Mouse (Mus musculus) liver, adult 2 months (tissue): Measurements from ENCODE around the gene Hoxb7. TPM values are rescaled to one million over a fixed set of nuclear protein-coding genes. Genes with fewer than 3 reads are reported as not detected.

ENCODE experiments used
- DNase-seq: peaks from one replicate; pipeline ENCODE4 v3.0.0-alpha.2; 2011; ENCODE audit warnings: low read depth, low spot score; ENCODE audit errors: extremely low read depth
- H3K27ac ChIP-seq: fragments of 200-500 bp; replicated peaks from 2 replicates; pipeline ENCODE4 v1.5.1; 2012; ENCODE audit warnings: low read depth, mild to moderate bottlenecking, control low read depth, inconsistent platforms, low read length; ENCODE audit not compliant: insufficient read depth
- H3K27me3 ChIP-seq: fragments of 200-500 bp; 2 replicates; pipeline ENCODE4 v1.6.1; 2012; ENCODE audit warnings: mild to moderate bottlenecking, moderate library complexity, low read length, inconsistent platforms; ENCODE audit not compliant: control insufficient read depth, insufficient read depth
- H3K36me3 ChIP-seq: fragments of 200-500 bp; 2 replicates; pipeline ENCODE4 v1.6.1; 2012; ENCODE audit warnings: low read length, inconsistent platforms; ENCODE audit not compliant: control insufficient read depth, insufficient read depth
- H3K4me1 ChIP-seq: fragments of 200-500 bp; 2 replicates; pipeline ENCODE4 v1.6.1; 2011; ENCODE audit warnings: low read length; ENCODE audit not compliant: control insufficient read depth, insufficient read depth
- H3K4me3 ChIP-seq: fragments of 200-500 bp; 2 replicates; pipeline ENCODE4 v1.5.1; 2011; ENCODE audit warnings: low read depth, mild to moderate bottlenecking, control low read depth, low read length, moderate library complexity; ENCODE audit not compliant: insufficient read depth
- H3K79me2 ChIP-seq: fragments of 200-500 bp; 2 replicates; pipeline ENCODE4 v1.6.1; 2012; ENCODE audit warnings: inconsistent platforms, mild to moderate bottlenecking, low read length, moderate library complexity; ENCODE audit not compliant: control insufficient read depth, insufficient read depth
- H3K9ac ChIP-seq: fragments of 200-500 bp; 2 replicates; pipeline ENCODE4 v1.6.1; 2012; ENCODE audit warnings: low read depth, mild to moderate bottlenecking, control low read depth, inconsistent platforms, low read length
- CTCF ChIP-seq: fragments of 200-500 bp; IDR thresholded peaks from 2 replicates; pipeline ENCODE4 v1.5.1; 2011; ENCODE audit warnings: low read depth, low read length, control low read depth
- POLR2A ChIP-seq: fragments of 200-500 bp; IDR thresholded peaks from 2 replicates; pipeline ENCODE4 v1.6.1; 2011; ENCODE audit warnings: low read length, control low read depth; ENCODE audit not compliant: insufficient read depth; ENCODE audit errors: extremely low read depth
- WGBS: fragments of 180-500 bp; shearing (Covaris S2); methylation state at CpG from one replicate; pipeline ENCODE4 v1.1.7; 2018; 5-methylcytosine and 5-hydroxymethylcytosine counted together
- polyA plus RNA-seq: library from polyadenylated mRNA; depleted of rRNA; stranded (reverse); fragments of >200 nt; gene quantifications from 2 replicates; pipeline ENCODE4 v1.2.3, GENCODE M21; 2012
- total RNA-seq: library from RNA; depleted of rRNA; stranded (reverse); fragments of >200 nt; gene quantifications from 2 replicates; pipeline ENCODE4 v1.2.3, GENCODE M21; 2014

The Hoxb7 gene
- total and polyA plus RNA-seq, 2 experiments, result 0.09 to 0.17 TPM

DNA sequence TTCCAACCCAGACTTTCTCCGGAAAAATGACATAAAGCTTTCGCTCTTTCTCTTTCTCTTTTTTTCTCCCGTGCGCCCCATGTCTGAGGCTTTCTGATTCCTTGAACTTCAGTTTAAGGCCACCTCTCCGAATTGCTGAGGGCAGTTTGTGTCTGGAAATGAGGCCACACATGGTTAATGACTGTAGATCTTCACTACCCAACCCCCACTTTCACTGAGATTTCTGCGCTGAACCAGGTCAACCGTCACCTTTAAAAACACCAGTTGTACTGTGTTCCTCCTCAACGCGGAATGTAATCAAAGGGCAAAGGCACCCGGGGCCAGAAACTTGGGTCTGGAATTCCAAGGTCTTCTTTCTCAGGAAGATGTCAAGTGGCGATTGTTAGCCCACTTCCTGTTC is 32.2 kb upstream of the Hoxb7 start:
- WGBS, result 5% methylated on average over 11 of the region's 11 CpGs

DNA sequence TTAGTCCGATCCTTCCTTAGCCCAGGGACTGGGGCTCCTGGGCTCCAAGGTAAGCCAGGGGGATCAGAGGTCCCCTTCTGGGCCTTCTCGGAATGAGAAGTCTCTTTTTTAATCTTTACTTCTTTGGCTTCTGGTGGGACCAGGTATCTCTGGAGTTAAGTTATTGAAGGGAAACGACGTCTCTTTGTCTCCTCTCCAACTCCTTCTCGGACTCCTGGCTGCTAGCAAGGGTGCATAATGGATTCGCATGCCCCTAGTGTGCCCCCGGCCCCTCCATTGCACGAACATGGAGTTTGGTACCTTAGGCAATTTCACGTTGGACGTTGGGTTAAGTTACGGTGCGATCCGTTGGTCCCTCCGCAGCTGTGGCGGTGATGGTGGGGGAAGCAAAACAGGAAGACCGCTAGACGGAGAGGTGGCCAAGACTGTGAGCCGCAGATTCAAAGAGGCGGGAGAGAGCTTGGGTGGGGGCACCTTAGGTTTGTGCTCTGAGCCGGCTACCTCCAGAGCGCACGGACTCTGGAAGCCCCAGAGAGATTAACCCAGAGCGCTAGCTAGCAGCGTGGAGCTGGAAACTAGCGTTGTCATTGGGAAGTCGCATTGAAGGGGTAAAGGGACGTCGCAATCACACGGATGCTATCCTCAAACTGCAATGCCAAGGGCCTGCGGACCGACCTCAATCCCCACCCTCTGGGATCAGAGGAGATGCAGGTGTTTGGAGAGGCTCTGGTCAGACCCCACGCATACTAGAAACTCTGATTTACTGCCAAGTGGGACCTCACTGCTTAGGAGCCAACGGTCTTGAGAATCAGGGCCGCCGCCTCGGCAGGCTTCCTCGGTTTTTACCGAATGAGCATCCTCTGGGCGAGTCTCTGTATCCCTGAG is 31.1 kb upstream of the Hoxb7 start:
- Histone ChIP-seq H3K27ac (no peak overlapping the region), H3K36me3 (no peaks in the 10 kb centered on the region), H3K27me3 (peaks cover 11% of the 10 kb centered on the region; the same call in 1 of the 2 replicates), H3K9ac (no peak overlapping the region), H3K79me2 (no peaks in the 10 kb centered on the region), H3K4me1 (no peaks in the 10 kb centered on the region), H3K4me3 (no peak overlapping the region)
- DNase-seq, result no peak
- no peak for TF ChIP-seq CTCF
- TF ChIP-seq POLR2A, result no peak
- 6% methylated on average over 39 of the region's 39 CpGs for WGBS

More for the DNA sequence above, 32.2 kb upstream of the Hoxb7 start:
- H3K79me2 ChIP-seq, result no peaks in the 10 kb centered on the region
- no peak for DNase-seq
- peaks cover 15% of the 10 kb centered on the region; the same call in 1 of the 2 replicates for H3K27me3 ChIP-seq
- H3K9ac ChIP-seq, result no peak overlapping the region
- H3K4me1 ChIP-seq, result no peaks in the 10 kb centered on the region
- no peaks in the 10 kb centered on the region for H3K36me3 ChIP-seq
- TF ChIP-seq CTCF, result no peak
- H3K27ac ChIP-seq, result no peak overlapping the region
- no peak overlapping the region for H3K4me3 ChIP-seq

DNA sequence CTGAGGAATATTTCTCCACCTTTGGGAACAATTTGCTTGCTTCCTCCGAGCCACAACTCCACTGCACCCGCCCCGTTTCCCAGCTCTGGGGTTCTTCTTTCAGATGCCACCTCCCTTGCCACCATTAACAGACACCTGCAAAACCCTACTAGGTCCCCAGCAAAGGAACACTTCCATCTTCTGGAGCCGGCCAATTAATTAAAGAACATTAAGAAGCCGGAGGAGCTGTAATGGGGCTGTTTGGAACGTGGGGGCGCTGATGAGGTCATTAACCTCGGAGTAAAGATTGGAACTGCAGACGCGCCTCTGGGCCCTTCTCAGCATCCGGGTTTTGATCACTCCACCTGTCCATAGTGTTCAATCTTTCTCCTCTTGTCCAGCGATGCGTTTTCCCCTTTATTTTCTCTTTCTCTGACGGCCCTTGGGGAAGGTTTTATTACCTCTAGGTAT is 30.4 kb upstream of the Hoxb7 start:
- Histone ChIP-seq H3K79me2 (no peaks in the 10 kb centered on the region), H3K4me1 (no peaks in the 10 kb centered on the region), H3K27ac (no peak overlapping the region), H3K9ac (no peak overlapping the region), H3K27me3 (peaks cover 10% of the 10 kb centered on the region; the same call in 1 of the 2 replicates), H3K36me3 (no peaks in the 10 kb centered on the region), H3K4me3 (no peak overlapping the region)
- 4% methylated on average over 14 of the region's 14 CpGs for WGBS
- DNase-seq, result no peak
- no peak for TF ChIP-seq CTCF
- TF ChIP-seq POLR2A, result no peak

GRCm38 (mm10) chr11:96257141-96257540 is 29.3 kb upstream of the Hoxb7 start:
- Histone ChIP-seq H3K4me1 (no peaks in the 10 kb centered on the region), H3K9ac (no peak overlapping the region), H3K27ac (no peak overlapping the region), H3K4me3 (no peak overlapping the region), H3K79me2 (no peaks in the 10 kb centered on the region), H3K27me3 (peaks cover 2% of the 10 kb centered on the region; the same call in 1 of the 2 replicates), H3K36me3 (no peaks in the 10 kb centered on the region)
- no peak for DNase-seq
- 29% methylated on average over 2 of the region's 2 CpGs for WGBS
- TF ChIP-seq CTCF, result no peak
- TF ChIP-seq POLR2A, result no peak

GRCm38 (mm10) chr11:96259038-96259437 is 27.4 kb upstream of the Hoxb7 start:
- 13% methylated on average over 2 of the region's 2 CpGs for WGBS
- no peaks in the 10 kb centered on the region for H3K4me1 ChIP-seq
- no peak overlapping the region for H3K9ac ChIP-seq
- peaks cover 12% of the 10 kb centered on the region; the same call in 1 of the 2 replicates for H3K27me3 ChIP-seq
- DNase-seq, result no peak
- no peaks in the 10 kb centered on the region for H3K79me2 ChIP-seq
- no peak overlapping the region for H3K4me3 ChIP-seq
- no peak overlapping the region for H3K27ac ChIP-seq
- no peak for TF ChIP-seq CTCF
- TF ChIP-seq POLR2A, result no peak
- H3K36me3 ChIP-seq, result no peaks in the 10 kb centered on the region

DNA sequence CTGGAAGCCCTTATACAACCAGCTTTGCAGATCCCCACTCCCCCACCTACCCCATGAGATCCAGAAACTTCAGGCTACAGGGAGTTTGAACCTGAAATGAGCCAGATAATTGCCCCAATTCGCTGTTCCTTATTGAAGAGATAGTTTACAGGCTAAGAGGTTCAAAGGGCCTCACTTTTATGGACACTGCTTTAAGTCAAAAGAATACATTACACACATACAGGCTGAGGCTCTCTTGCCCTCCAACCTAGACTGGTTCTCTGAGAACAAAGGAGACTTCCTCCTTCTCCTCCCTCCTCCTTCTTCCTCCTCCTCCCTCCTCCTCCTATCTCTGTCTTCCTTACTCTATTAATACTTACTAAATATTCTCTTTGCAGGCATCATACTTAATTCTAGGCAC is 26.9 kb upstream of the Hoxb7 start:
- no peaks in the 10 kb centered on the region for H3K4me1 ChIP-seq
- 17% methylated on average over 1 of the region's 1 CpGs for WGBS
- H3K36me3 ChIP-seq, result no peaks in the 10 kb centered on the region
- no peak for DNase-seq
- no peak overlapping the region for H3K9ac ChIP-seq
- H3K27ac ChIP-seq, result no peak overlapping the region
- H3K27me3 ChIP-seq, result peaks cover 15% of the 10 kb centered on the region; the same call in 1 of the 2 replicates
- TF ChIP-seq POLR2A (no peak), CTCF (no peak)
- H3K79me2 ChIP-seq, result no peaks in the 10 kb centered on the region
- no peak overlapping the region for H3K4me3 ChIP-seq
